Mouse (Mus musculus) forebrain, postnatal 0 days (tissue): ENCODE measurements around the gene Camk2g. TPM values are rescaled to one million over a fixed set of nuclear protein-coding genes. Genes with fewer than 3 reads are reported as not detected.

Experiments used
- ATAC-seq: fragments of 200-750 bp; cut with Nextera tagmentation; 2 replicates; pipeline ENCODE4 v1.8.0; 2017; ENCODE audit warnings: mild to moderate bottlenecking, moderate library complexity
- DNase-seq: peaks from one replicate; pipeline ENCODE4 v3.0.0-alpha.2; 2015
- H3K27ac ChIP-seq: fragments of 300-500 bp; sonication (generic); 2 replicates; pipeline ENCODE4 v1.5.1; 2014; ENCODE audit warnings: low read depth, mild to moderate bottlenecking, antibody characterized with exemption, low read length, moderate library complexity, mixed read lengths
- H3K27me3 ChIP-seq: fragments of 300-500 bp; sonication (generic); 2 replicates; pipeline ENCODE4 v1.6.1; 2014; ENCODE audit warnings: mild to moderate bottlenecking, low read length, mixed read lengths; ENCODE audit not compliant: insufficient read depth
- H3K36me3 ChIP-seq: fragments of 300-500 bp; sonication (generic); 2 replicates; pipeline ENCODE4 v1.6.1; 2014; ENCODE audit warnings: mild to moderate bottlenecking, moderate library complexity; ENCODE audit not compliant: insufficient read depth
- H3K4me1 ChIP-seq: fragments of 300-500 bp; sonication (generic); 2 replicates; pipeline ENCODE4 v1.6.1; 2014; ENCODE audit warnings: antibody characterized with exemption; ENCODE audit not compliant: insufficient read depth
- H3K4me2 ChIP-seq: fragments of 300-500 bp; sonication (generic); 2 replicates; pipeline ENCODE4 v1.6.1; 2014; ENCODE audit warnings: low read depth, mild to moderate bottlenecking, moderate library complexity
- H3K4me3 ChIP-seq: fragments of 300-500 bp; sonication (generic); 2 replicates; pipeline ENCODE4 v1.5.1; 2014; ENCODE audit warnings: low read depth, low read length, mixed read lengths
- H3K9ac ChIP-seq: fragments of 300-500 bp; sonication (generic); 2 replicates; pipeline ENCODE4 v1.6.1; 2014; ENCODE audit warnings: mild to moderate bottlenecking
- H3K9me3 ChIP-seq: fragments of 300-500 bp; sonication (generic); 2 replicates; pipeline ENCODE4 v1.6.1; 2016; ENCODE audit warnings: low read length
- CTCF ChIP-seq: sonication (generic); IDR thresholded peaks from 2 replicates; pipeline ENCODE4 v1.5.1; 2016; ENCODE audit warnings: antibody characterized with exemption, control low read depth, low read depth
- WGBS: fragments of 180-500 bp; shearing (Covaris S2); extraction: QIAGEN DNeasy Blood & Tissue Kit; methylation state at CpG from one replicate; pipeline ENCODE4 v1.1.7; 2014; 5-methylcytosine and 5-hydroxymethylcytosine counted together
- polyA plus RNA-seq: library from polyadenylated mRNA; unstranded; fragments of >200 nt; fragmentation: Nextera tagmentation; extraction: Ambion mirVana; gene quantifications from 2 replicates; pipeline ENCODE4 v1.2.1, GENCODE M21; 2015
- total RNA-seq: library from RNA; depleted of rRNA; stranded (reverse); fragments of >200 nt; gene quantifications from 2 replicates; pipeline ENCODE4 v1.2.3, GENCODE M21; 2014

The Camk2g gene
- total and polyA plus RNA-seq, 2 experiments from 2014 or later = 145 to 231 TPM

DNA sequence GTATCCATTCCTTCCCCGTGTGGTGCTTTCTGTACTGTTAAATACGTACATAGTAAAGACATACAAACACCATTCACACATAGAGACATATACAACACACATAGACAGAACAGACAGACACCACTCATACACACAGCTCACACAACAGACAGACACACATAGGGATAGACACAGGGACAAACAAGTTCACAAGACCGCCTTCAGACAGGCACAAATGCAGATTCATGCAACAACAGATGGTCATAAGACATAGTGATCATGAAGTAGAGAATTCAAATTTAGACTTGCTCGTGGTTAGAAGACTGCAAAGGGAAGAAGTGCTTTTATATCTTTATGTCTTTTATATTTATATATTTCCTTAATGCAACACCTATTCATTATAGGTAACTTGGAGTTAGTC is 39.6 kb upstream of the Camk2g start:
- Histone ChIP-seq H3K9me3 (no peaks in the 10 kb centered on the region), H3K27me3 (no peaks in the 10 kb centered on the region), H3K4me2 (no peak overlapping the region), H3K4me3 (no peak overlapping the region), H3K9ac (no peak overlapping the region), H3K4me1 (0 out of 2 replicates have a peak, but pooled peaks cover 5% of the 10 kb centered on the region), H3K36me3 (no peaks in the 10 kb centered on the region), H3K27ac (no peak overlapping the region)
- no peak for ATAC-seq
- no peak for DNase-seq
- 81% methylated on average over 4 of the region's 4 CpGs for WGBS
- TF ChIP-seq CTCF = no peak

GRCm38 (mm10) chr14:20831915-20832314 is 38.0 kb upstream of the Camk2g start:
- no peak for TF ChIP-seq CTCF

GRCm38 (mm10) chr14:20831141-20831910 is 37.4 kb upstream of the Camk2g start:
- H3K9ac ChIP-seq = no peak overlapping the region
- H3K9me3 ChIP-seq = no peaks in the 10 kb centered on the region
- no peaks in the 10 kb centered on the region for H3K36me3 ChIP-seq
- no peak for TF ChIP-seq CTCF
- no peak overlapping the region for H3K4me2 ChIP-seq
- H3K4me3 ChIP-seq = no peak overlapping the region
- no peaks in the 10 kb centered on the region for H3K27me3 ChIP-seq
- 69% methylated on average over 9 of the region's 9 CpGs for WGBS
- H3K4me1 ChIP-seq = no peaks in the 10 kb centered on the region
- no peak for DNase-seq
- H3K27ac ChIP-seq = no peak overlapping the region
- ATAC-seq = no peak

More at GRCm38 (mm10) chr14:20831915-20832314, 38.0 kb upstream of the Camk2g start:
- Histone ChIP-seq H3K27ac (no peak overlapping the region), H3K27me3 (no peaks in the 10 kb centered on the region), H3K36me3 (no peaks in the 10 kb centered on the region), H3K9me3 (no peaks in the 10 kb centered on the region), H3K4me3 (no peak overlapping the region), H3K4me2 (no peak overlapping the region), H3K4me1 (0 out of 2 replicates have a peak, but pooled peaks cover 4% of the 10 kb centered on the region), H3K9ac (no peak overlapping the region)
- DNase-seq = no peak
- 74% methylated on average over 1 of the region's 1 CpGs for WGBS
- ATAC-seq = no peak

DNA sequence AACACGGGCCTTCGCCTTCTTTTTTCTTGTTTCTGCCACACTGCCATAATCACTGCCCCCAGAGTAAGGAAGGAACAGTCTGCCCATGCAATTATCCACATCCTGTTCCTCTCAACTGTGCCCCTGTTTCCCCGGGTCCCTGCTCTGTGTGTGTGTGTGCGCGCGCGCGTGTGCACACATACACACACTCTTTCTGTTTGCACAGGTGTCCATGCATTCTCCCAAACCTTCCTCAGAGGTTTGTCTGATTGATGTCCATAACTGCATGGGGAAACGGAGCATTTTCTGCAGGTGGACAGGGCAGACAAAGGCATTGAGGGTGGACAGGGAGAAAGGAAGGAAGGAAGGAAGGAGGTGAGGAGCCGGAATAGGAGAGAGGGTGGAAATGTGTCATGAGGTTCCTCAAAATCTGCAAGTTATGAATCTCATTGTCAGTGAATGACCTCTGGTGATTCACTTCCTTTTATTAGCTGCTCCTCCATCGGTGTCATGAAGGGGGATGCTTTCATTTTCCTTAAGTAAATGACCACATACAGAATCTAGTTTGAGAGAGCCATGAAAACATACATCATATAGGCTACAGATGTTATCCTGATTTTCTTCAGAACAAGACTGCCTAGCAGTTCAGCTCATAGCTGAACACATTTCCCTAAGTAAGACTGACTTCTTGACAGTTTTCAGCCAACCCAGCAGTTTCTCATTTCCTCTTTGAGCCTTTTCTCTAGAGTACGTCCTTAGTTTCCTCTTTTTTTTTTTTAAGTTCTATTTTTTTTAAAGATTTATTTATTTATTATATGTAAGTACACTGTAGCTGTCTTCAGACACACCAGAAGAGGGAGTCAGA is 35.9 kb upstream of the Camk2g start:
- 88% methylated on average over 12 of the region's 12 CpGs for WGBS
- ATAC-seq = no peak

GRCm38 (mm10) chr14:20828524-20828923 is 34.6 kb upstream of the Camk2g start:
- WGBS = 84% methylated on average over 3 of the region's 3 CpGs
- H3K4me3 ChIP-seq = no peak overlapping the region
- no peaks in the 10 kb centered on the region for H3K9me3 ChIP-seq
- no peaks in the 10 kb centered on the region for H3K4me1 ChIP-seq
- no peak for TF ChIP-seq CTCF
- H3K27ac ChIP-seq = no peak overlapping the region
- ATAC-seq (no peak), DNase-seq (no peak)
- no peaks in the 10 kb centered on the region for H3K27me3 ChIP-seq
- no peaks in the 10 kb centered on the region for H3K36me3 ChIP-seq
- no peak overlapping the region for H3K4me2 ChIP-seq
- no peak overlapping the region for H3K9ac ChIP-seq

More for the DNA sequence above, 35.9 kb upstream of the Camk2g start:
- no peak for TF ChIP-seq CTCF
- Histone ChIP-seq H3K9ac (no peak overlapping the region), H3K4me3 (no peak overlapping the region), H3K27me3 (no peaks in the 10 kb centered on the region), H3K27ac (no peak overlapping the region), H3K9me3 (no peaks in the 10 kb centered on the region), H3K4me1 (no peaks in the 10 kb centered on the region), H3K4me2 (no peak overlapping the region), H3K36me3 (no peaks in the 10 kb centered on the region)
- no peak for DNase-seq

DNA sequence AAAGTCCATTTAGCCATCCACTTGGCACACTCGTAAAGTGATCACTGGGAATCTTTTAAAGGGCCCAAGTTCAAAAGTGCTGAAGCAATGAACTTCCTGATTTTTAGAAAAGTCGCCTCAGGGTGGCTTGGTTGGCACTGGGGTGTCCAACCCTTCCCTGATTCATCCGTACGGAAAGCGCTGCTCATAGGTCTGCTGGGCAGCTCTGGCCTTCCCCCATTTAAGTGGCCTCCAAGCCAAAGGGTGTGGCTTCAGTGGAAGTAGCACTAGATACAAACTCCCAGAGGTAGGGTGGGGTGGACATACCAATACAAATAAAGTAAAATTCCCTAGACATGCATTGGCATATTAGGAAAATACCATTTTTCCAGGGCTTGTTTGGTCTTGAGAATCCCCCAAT is 33.6 kb upstream of the Camk2g start:
- Histone ChIP-seq H3K9ac (no peak overlapping the region), H3K4me1 (no peaks in the 10 kb centered on the region), H3K27me3 (no peaks in the 10 kb centered on the region), H3K27ac (no peak overlapping the region), H3K9me3 (no peaks in the 10 kb centered on the region), H3K4me3 (no peak overlapping the region), H3K4me2 (no peak overlapping the region), H3K36me3 (no peaks in the 10 kb centered on the region)
- ATAC-seq (no peak), DNase-seq (no peak)
- TF ChIP-seq CTCF = no peak
- 90% methylated on average over 5 of the region's 5 CpGs for WGBS

- H3K4me3 ChIP-seq = no peak overlapping the region
- no peak for ATAC-seq
- H3K9ac ChIP-seq = no peak overlapping the region
- 84% methylated on average over 8 of the region's 8 CpGs for WGBS
- no peak for TF ChIP-seq CTCF
- no peaks in the 10 kb centered on the region for H3K4me1 ChIP-seq
- no peaks in the 10 kb centered on the region for H3K36me3 ChIP-seq
- no peak overlapping the region for H3K4me2 ChIP-seq
- H3K27me3 ChIP-seq = no peaks in the 10 kb centered on the region
- no peaks in the 10 kb centered on the region for H3K9me3 ChIP-seq
- no peak for DNase-seq
- H3K27ac ChIP-seq = no peak overlapping the region
Observed at GRCm38 (mm10) chr14:20827061-20827460, 33.2 kb upstream of the Camk2g start.
